Mouse (Mus musculus) G1E (cell line): ENCODE results near the gene Nell2.

Experiments
- CTCF ChIP-seq: IDR thresholded peaks from 2 replicates; pipeline ENCODE4 v1.5.1; 2012; ENCODE audit warnings: low read depth, low read length, inconsistent platforms, mixed read lengths
- GATA1 ChIP-seq: IDR thresholded peaks from 2 replicates; pipeline ENCODE4 v1.6.1; 2012; ENCODE audit warnings: borderline replicate concordance, low read length, inconsistent platforms, mixed read lengths
- POLR2AphosphoS5 ChIP-seq: IDR thresholded peaks from 2 replicates; pipeline ENCODE4 v1.6.1; 2012; ENCODE audit warnings: low read depth, low read length, inconsistent platforms; ENCODE audit not compliant: insufficient replicate concordance
- TAL1 ChIP-seq: conservative IDR thresholded peaks from 2 replicates; pipeline ENCODE4 v1.6.1; 2012; ENCODE audit warnings: low read depth, low read length, inconsistent platforms, mixed read lengths

DNA sequence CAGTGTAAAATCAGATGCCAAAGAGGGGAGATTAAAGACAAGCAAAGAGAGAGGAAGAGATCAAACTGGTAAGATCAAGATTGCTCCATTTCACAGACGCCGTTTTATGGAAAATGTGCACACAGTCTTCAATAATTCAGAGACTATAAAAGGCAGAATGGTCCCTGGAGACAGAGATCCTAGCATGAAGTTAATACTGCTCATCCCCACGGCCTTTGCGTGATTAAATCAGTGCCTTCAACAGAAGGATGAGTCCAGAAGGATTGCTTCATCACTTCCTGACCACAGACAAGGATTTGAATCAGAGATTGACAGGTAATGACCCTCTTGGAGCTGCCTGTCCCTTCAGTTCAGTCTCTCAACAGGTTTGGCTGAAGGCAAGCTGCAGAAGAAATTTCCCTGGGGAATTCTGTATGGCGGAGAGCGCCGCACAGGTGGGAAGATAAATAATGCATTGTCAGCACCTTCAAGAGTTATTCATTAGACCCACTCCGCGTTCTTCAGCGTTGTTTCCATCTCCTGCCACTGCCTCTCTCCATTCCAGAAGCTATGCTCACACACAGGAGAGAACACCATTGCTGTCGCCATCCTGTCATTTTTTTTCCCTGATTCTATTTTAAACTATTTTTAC lies 118.0 kb downstream of the Nell2 start:
- TF ChIP-seq CTCF, result no peak
- TF ChIP-seq GATA1, result no peak
- no peak for TF ChIP-seq POLR2AphosphoS5
- no peak for TF ChIP-seq TAL1
